Mouse (Mus musculus): ENCODE data around the gene Marcks. TPM values are rescaled to one million over a fixed set of nuclear protein-coding genes. Genes with fewer than 3 reads are reported as not detected.

The Marcks gene
- polyA plus RNA-seq, 1 experiment from 2014 or later, result 79.0 TPM

GRCm38 (mm10) chr10:37148016-37148415 is 9.3 kb upstream of the Marcks start:
- no peaks in the 10 kb centered on the region for H3K27me3 ChIP-seq (replicated peaks)
- H3K4me3 ChIP-seq, result no peak overlapping the region
- no peak overlapping the region for H3K4me2 ChIP-seq
- ATAC-seq (ENCODE audit: insufficient number of reproducible peaks, low FRiP score), result no peak
- no peaks in the 10 kb centered on the region for H3K36me3 ChIP-seq
- no peak overlapping the region for H3K9ac ChIP-seq
- H3K27ac ChIP-seq (ENCODE audit: poor library complexity, severe bottlenecking), result no peak overlapping the region
- no peaks in the 10 kb centered on the region for H3K4me1 ChIP-seq (replicated peaks)
- WGBS, result 75% methylated on average over 3 of the region's 3 CpGs
- H3K9me3 ChIP-seq (replicated peaks), result no peaks in the 10 kb centered on the region

- peaks cover 4% of the 10 kb centered on the region; the same call in 1 of the 2 replicates for H3K4me1 ChIP-seq (replicated peaks)
- H3K36me3 ChIP-seq, result no peaks in the 10 kb centered on the region
- H3K4me3 ChIP-seq, result no peak overlapping the region
- ATAC-seq (ENCODE audit: insufficient number of reproducible peaks, low FRiP score), result no peak
- no peak overlapping the region for H3K4me2 ChIP-seq
- 80% methylated on average over 1 of the region's 1 CpGs for WGBS
- H3K27ac ChIP-seq (ENCODE audit: poor library complexity, severe bottlenecking), result no peak overlapping the region
- H3K9me3 ChIP-seq (replicated peaks), result no peaks in the 10 kb centered on the region
- H3K27me3 ChIP-seq (replicated peaks), result no peaks in the 10 kb centered on the region
- no peak overlapping the region for H3K9ac ChIP-seq
These were observed 6.7 kb upstream of the Marcks start for GRCm38 (mm10) chr10:37145456-37145855.

DNA sequence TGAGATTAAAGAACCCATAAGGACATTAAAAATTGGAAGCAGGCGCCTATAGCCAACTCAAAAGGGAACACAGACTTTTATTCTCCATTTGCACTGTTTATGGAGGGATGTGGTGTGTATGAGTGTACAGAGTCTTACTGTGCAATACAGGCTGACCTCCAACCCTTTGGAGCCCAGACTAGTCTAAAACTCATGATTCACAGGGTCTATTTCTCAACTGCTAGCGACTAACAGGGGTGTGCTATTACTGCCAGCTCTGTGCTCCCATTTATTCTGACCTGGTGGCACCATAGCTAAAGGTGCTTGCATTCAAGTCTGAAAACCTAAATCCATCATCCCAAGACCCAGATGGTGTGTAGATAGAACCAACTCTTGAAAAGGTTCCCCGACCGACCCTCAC is 2.9 kb upstream of the Marcks start:
- 79% methylated on average over 4 of the region's 4 CpGs for WGBS

GRCm38 (mm10) chr10:37140736-37141451 is 2.2 kb upstream of the Marcks start:
- peaks cover 4% of the 10 kb centered on the region; the same call in 1 of the 2 replicates for H3K4me1 ChIP-seq (replicated peaks)
- peaks cover 5% of the 10 kb centered on the region for H3K36me3 ChIP-seq
- peak overlapping the region; percentile 90 for H3K4me2 ChIP-seq
- peak; percentile 84 for ATAC-seq (ENCODE audit: insufficient number of reproducible peaks, low FRiP score)
- no peaks in the 10 kb centered on the region for H3K27me3 ChIP-seq (replicated peaks)
- peak overlapping the region; percentile 92 for H3K4me3 ChIP-seq
- no peaks in the 10 kb centered on the region for H3K9me3 ChIP-seq (replicated peaks)
- H3K9ac ChIP-seq, result peak overlapping the region; percentile 97
- peak overlapping the region; percentile 95 for H3K27ac ChIP-seq (ENCODE audit: poor library complexity, severe bottlenecking)
- WGBS, result under 1% methylated on average over 43 of the region's 47 CpGs

More for the DNA sequence above, 2.9 kb upstream of the Marcks start:
- ATAC-seq (ENCODE audit: insufficient number of reproducible peaks, low FRiP score), result no peak
- Histone ChIP-seq H3K27me3 (replicated peaks) (no peaks in the 10 kb centered on the region), H3K4me2 (peak overlapping the region; percentile 90), H3K4me1 (replicated peaks) (peaks cover 4% of the 10 kb centered on the region; the same call in 1 of the 2 replicates), H3K9me3 (replicated peaks) (no peaks in the 10 kb centered on the region), H3K9ac (no peak overlapping the region), H3K36me3 (no peaks in the 10 kb centered on the region), H3K27ac (ENCODE audit: poor library complexity, severe bottlenecking) (peak overlapping the region; percentile 95), H3K4me3 (peak overlapping the region; percentile 92)

DNA sequence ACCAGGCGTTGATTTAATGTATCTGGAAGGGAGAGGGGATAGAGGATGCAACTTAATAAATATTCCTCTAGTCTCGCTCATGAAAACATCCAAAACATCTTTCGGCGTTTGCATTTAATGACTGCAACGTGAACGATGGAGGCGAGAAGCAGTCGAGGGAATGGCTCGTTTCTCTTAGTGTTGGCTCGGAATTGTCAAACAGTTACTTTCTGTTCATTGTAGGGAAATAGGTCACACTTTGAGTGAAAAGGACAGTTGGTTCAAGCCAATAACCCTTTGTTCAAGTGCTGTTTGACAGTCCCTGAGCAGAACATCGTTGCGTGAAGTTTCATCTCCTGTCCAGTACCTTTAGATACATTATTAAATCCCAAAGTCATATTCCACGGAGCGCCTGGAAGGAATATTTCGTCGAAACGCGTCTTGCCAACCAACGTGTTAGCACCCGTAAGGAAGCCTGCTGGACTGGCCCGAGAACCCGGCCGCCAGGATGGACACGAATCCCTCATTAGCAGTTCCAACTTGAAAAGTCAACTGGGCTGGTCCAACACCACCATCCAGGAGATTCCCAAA is 1.5 kb upstream of the Marcks start:
- peak overlapping the region; percentile 97 for H3K9ac ChIP-seq
- no peaks in the 10 kb centered on the region for H3K27me3 ChIP-seq (replicated peaks)
- ATAC-seq (ENCODE audit: insufficient number of reproducible peaks, low FRiP score), result no peak
- peak overlapping the region; percentile 92 for H3K4me3 ChIP-seq
- peaks cover 4% of the 10 kb centered on the region; the same call in 1 of the 2 replicates for H3K4me1 ChIP-seq (replicated peaks)
- peak overlapping the region; percentile 95 for H3K27ac ChIP-seq (ENCODE audit: poor library complexity, severe bottlenecking)
- H3K9me3 ChIP-seq (replicated peaks), result no peaks in the 10 kb centered on the region
- WGBS, result 1% methylated on average over 24 of the region's 24 CpGs
- H3K4me2 ChIP-seq, result peak overlapping the region; percentile 90
- peaks cover 5% of the 10 kb centered on the region for H3K36me3 ChIP-seq

DNA sequence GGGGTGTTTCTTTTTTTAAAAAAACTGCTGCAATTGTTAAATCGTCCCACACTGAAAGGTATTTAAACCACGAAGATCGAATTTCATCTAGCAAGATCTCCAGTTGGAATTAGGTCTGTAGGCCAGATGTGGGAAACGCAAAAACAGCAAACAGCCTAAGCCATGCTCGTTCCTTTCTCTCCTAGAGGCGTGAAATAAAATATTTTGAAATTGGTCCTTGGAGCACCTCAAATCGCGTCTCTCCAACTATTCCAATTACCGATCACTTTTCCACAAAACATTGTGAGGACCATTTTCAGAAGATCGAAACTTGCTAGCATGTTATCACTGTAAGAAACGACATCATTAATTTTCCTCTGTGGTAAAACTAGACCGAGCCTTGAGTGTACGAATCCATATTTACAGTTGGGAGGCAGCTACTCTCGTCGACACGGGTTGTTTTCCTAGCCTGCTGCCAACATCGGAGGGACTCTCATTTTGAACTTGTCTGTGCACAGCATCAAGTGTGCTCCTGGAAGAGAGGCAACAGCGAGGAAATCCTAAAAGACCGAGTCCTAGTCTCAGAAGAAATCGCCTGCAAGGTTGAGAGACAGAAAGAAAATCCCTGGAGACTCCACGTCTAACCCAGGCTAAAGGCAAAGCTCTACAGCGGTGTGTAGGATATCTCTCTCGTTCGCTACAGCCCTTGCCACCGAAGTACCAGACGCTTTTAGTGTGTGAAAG is 884 bp upstream of the Marcks start:
- H3K27ac ChIP-seq (ENCODE audit: poor library complexity, severe bottlenecking), result peak overlapping the region; percentile 95
- H3K36me3 ChIP-seq, result peaks cover 5% of the 10 kb centered on the region
- under 1% methylated on average over 26 of the region's 26 CpGs for WGBS
- H3K4me2 ChIP-seq, result peak overlapping the region; percentile 90
- H3K27me3 ChIP-seq (replicated peaks), result no peaks in the 10 kb centered on the region
- H3K9ac ChIP-seq, result peak overlapping the region; percentile 97
- peaks cover 4% of the 10 kb centered on the region; the same call in 1 of the 2 replicates for H3K4me1 ChIP-seq (replicated peaks)
- H3K4me3 ChIP-seq, result peak overlapping the region; percentile 92
- no peaks in the 10 kb centered on the region for H3K9me3 ChIP-seq (replicated peaks)
- ATAC-seq (ENCODE audit: insufficient number of reproducible peaks, low FRiP score), result no peak

DNA sequence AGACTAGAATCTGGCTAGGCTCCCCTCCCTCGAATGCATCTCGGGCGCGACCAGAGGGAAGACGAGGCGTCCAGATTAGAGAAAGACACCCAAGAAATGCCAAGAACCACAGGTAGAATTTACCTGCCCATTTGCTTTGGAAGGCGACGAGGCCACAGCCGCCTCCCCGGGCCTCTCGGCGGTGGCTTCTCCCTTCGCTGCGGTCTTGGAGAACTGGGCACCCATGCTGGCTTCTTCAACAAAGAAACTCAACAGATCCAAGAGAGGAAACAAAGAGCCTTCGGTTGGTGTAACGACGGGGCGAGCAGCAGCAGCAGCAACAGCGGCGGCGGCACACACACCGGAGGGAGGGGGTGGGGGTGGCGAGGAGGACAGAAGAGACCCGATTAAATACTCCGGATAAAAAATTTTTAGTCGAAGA is 399 bp downstream of the Marcks start:
- no peaks in the 10 kb centered on the region for H3K9me3 ChIP-seq (replicated peaks)
- H3K4me2 ChIP-seq, result peak overlapping the region; percentile 90
- WGBS, result 1% methylated on average over 26 of the region's 26 CpGs
- ATAC-seq (ENCODE audit: insufficient number of reproducible peaks, low FRiP score), result no peak
- H3K9ac ChIP-seq, result peak overlapping the region; percentile 97
- peaks cover 4% of the 10 kb centered on the region; the same call in 1 of the 2 replicates for H3K4me1 ChIP-seq (replicated peaks)
- peak overlapping the region; percentile 92 for H3K4me3 ChIP-seq
- peak overlapping the region; percentile 95 for H3K27ac ChIP-seq (ENCODE audit: poor library complexity, severe bottlenecking)
- H3K27me3 ChIP-seq (replicated peaks), result no peaks in the 10 kb centered on the region
- H3K36me3 ChIP-seq, result peaks cover 13% of the 10 kb centered on the region

DNA sequence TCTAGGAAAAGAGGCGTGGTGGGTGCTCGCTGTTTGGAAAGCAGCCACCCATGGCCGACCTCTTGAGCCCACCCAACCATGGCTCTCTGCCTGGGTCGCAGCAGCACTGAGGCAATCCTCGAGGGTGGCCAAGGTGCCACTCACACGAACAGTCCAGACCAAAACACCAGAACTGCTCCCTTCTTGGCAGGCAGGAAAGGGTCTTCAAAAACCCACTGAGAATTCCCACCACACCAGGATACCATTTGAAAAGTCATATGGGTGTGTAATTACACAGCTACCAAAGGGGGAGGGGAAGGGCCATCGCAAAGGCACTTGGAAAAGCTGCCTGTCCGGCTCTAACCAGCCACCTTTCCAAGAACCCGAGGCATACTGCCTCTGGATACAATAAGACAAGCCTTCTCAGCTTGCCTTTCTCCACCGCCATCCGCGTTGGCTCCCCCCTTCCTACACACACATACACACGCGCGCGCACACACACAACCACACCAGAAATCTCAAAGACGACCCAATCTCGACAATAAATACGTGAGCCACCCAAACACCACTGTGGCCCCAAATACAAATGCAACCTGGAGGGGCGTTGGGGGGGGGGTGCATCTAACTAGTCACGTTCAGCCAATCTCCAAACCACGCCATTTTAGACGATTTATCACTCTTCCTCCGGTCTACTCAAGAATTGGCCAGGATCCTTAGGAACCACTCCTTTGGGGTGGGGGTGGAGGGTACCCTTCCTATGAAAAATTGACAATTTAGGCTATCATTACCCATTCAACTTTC is 999 bp downstream of the Marcks start:
- ATAC-seq (ENCODE audit: insufficient number of reproducible peaks, low FRiP score), result no peak
- Histone ChIP-seq H3K4me2 (peak overlapping the region; percentile 90), H3K4me1 (replicated peaks) (peaks cover 4% of the 10 kb centered on the region; the same call in 1 of the 2 replicates), H3K27me3 (replicated peaks) (no peaks in the 10 kb centered on the region), H3K9me3 (replicated peaks) (no peaks in the 10 kb centered on the region), H3K36me3 (peaks cover 14% of the 10 kb centered on the region), H3K4me3 (peak overlapping the region; percentile 92), H3K9ac (peak overlapping the region; percentile 97), H3K27ac (ENCODE audit: poor library complexity, severe bottlenecking) (peak overlapping the region; percentile 95)
- WGBS, result under 1% methylated on average over 24 of the region's 24 CpGs

GRCm38 (mm10) chr10:37136981-37137518 is 1.7 kb downstream of the Marcks start:
- Histone ChIP-seq H3K4me2 (peak overlapping the region; percentile 90), H3K9me3 (replicated peaks) (no peaks in the 10 kb centered on the region), H3K9ac (peak overlapping the region; percentile 97), H3K27ac (ENCODE audit: poor library complexity, severe bottlenecking) (peak overlapping the region; percentile 95), H3K27me3 (replicated peaks) (no peaks in the 10 kb centered on the region), H3K36me3 (peaks cover 17% of the 10 kb centered on the region), H3K4me1 (replicated peaks) (peaks cover 4% of the 10 kb centered on the region; the same call in 1 of the 2 replicates), H3K4me3 (peak overlapping the region; percentile 92)
- under 1% methylated on average over 47 of the region's 49 CpGs for WGBS
- peak; percentile 80 for ATAC-seq (ENCODE audit: insufficient number of reproducible peaks, low FRiP score)

GRCm38 (mm10) chr10:37135951-37136751 is 2.6 kb downstream of the Marcks start:
- under 1% methylated on average over 85 of the region's 99 CpGs for WGBS
- Histone ChIP-seq H3K9me3 (replicated peaks) (no peaks in the 10 kb centered on the region), H3K36me3 (peaks cover 17% of the 10 kb centered on the region), H3K27me3 (replicated peaks) (no peaks in the 10 kb centered on the region), H3K4me1 (replicated peaks) (no peaks in the 10 kb centered on the region), H3K27ac (ENCODE audit: poor library complexity, severe bottlenecking) (peak overlapping the region; percentile 95), H3K4me3 (peak overlapping the region; percentile 92), H3K4me2 (peak overlapping the region; percentile 90), H3K9ac (peak overlapping the region; percentile 97)
- 0 out of 2 replicates have a peak, but pooled peaks have one; percentile 8 for ATAC-seq (ENCODE audit: insufficient number of reproducible peaks, low FRiP score)
